Mouse (Mus musculus) kidney, postnatal 25 days (tissue): ENCODE data around the gene Hook2.

ENCODE experiments used
- DNase-seq, 2 experiments: peaks; one replicate each; pipeline ENCODE4 v3.0.0; 2021; ENCODE audit warnings: mixed read lengths in 2 of 2

The Hook2 gene

GRCm38 (mm10) chr8:84973803-84974542 lies 16.4 kb upstream of the Hook2 start:
- DNase-seq, result peak; percentile 54 to 62

- DNase-seq, result no peak
Measured at GRCm38 (mm10) chr8:84974543-84975142, 15.8 kb upstream of the Hook2 start.

GRCm38 (mm10) chr8:84975434-84975833 lies 15.0 kb upstream of the Hook2 start:
- peak; percentile 72 to 75 for DNase-seq

GRCm38 (mm10) chr8:84976031-84976762 lies 14.2 kb upstream of the Hook2 start:
- DNase-seq, result peak; percentile 97

GRCm38 (mm10) chr8:84976763-84977434 lies 13.5 kb upstream of the Hook2 start:
- no peak for DNase-seq

- DNase-seq, result peak; percentile 64 to 84
Measured at GRCm38 (mm10) chr8:84977435-84978247, 12.8 kb upstream of the Hook2 start.

GRCm38 (mm10) chr8:84978248-84978940 lies 12.0 kb upstream of the Hook2 start, which contains the start of gene Junb:
Gene Junb (minus strand): TSS chr8:84978718.
- DNase-seq, result peak; percentile 94 to 98

- DNase-seq, result peak; percentile 95 to 98
Measured at GRCm38 (mm10) chr8:84979599-84980421, 10.6 kb upstream of the Hook2 start.

GRCm38 (mm10) chr8:84980622-84981358 lies 9.6 kb upstream of the Hook2 start:
- DNase-seq, result peak; percentile 98

- peak; percentile 58 to 84 for DNase-seq
Measured at GRCm38 (mm10) chr8:84981644-84982498, 8.5 kb upstream of the Hook2 start.

GRCm38 (mm10) chr8:84982499-84983011 lies 7.8 kb upstream of the Hook2 start:
- DNase-seq, result no peak

GRCm38 (mm10) chr8:84984294-84985048 lies 5.9 kb upstream of the Hook2 start:
- peak; percentile 70 to 91 for DNase-seq

- peak in 1 of 2 experiments; percentile 22 for DNase-seq
Measured at GRCm38 (mm10) chr8:84985049-84985683, 5.2 kb upstream of the Hook2 start.

GRCm38 (mm10) chr8:84985684-84986378 lies 4.6 kb upstream of the Hook2 start:
- DNase-seq, result peak; percentile 97 to 98

- no peak for DNase-seq
Measured at GRCm38 (mm10) chr8:84986379-84986945, 3.9 kb upstream of the Hook2 start.

GRCm38 (mm10) chr8:84987388-84987787 lies 3.0 kb upstream of the Hook2 start:
- no peak for DNase-seq
